Mouse (Mus musculus): ENCODE data around the gene Rsrc2. TPM values are rescaled to one million over a fixed set of nuclear protein-coding genes. Genes with fewer than 3 reads are reported as not detected.
"Not testable (repeated sequence)": the region's sequence is repeated elsewhere in the genome, so short reads cannot be mapped to it uniquely, and the experiment has no call there.

Rsrc2 gene
- polyA plus RNA-seq, 1 experiment from 2014 or later: 35.2 TPM

DNA sequence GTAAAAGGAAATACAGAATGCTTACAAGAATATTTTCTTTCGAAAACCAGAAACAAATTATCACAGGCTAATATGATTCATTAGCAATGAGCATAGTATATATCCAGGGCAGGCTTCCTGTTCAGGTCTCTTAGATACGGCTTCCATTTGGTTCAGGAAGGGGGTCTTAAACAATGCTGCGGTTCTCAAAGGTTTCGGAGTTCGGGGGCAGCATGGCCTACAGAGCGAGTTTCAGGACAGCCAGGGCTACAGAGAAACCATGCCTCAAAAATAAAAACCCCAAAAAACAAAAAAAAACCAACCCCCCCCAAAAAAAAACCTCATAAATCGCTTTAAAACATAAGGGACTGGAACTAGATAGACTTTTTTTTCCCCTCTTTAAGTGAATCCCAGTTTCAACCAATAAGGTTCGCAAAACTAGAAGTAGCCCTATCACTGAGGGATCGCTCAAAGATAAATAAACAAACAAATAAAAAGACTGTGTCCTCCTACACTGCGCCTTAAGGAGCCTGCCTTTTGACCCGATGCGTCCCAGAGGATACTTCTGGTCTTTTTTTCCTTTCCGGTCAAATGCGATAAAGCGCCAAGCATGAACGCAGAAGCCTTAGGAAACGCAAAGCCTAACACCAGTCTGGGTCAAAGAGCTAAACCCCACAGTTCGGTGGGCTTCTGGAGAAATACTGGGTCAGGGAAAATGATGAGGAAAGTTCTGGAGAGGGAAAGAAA is 712 bp downstream of the Rsrc2 start:
- peak; percentile 7; the same call in 1 of the 2 replicates for ATAC-seq (ENCODE audit: low read depth)
- H3K27ac ChIP-seq (ENCODE audit: low read length): peak overlapping the region; percentile 99
- H3K36me3 ChIP-seq (ENCODE audit: control insufficient read depth, insufficient read depth): peaks cover 14% of the 10 kb centered on the region
- H3K4me1 ChIP-seq (ENCODE audit: control insufficient read depth, low read depth, low read length): peaks cover 35% of the 10 kb centered on the region
- no peaks in the 10 kb centered on the region for H3K27me3 ChIP-seq (ENCODE audit: control insufficient read depth, insufficient read depth, low read depth, low read length)
- H3K9me3 ChIP-seq (replicated peaks; ENCODE audit: control insufficient read depth, low read length): no peaks in the 10 kb centered on the region
- H3K4me3 ChIP-seq (ENCODE audit: low read depth, low read length): peak overlapping the region; percentile 88
- peak overlapping the region; percentile 91 for H3K4me2 ChIP-seq (ENCODE audit: low read depth, low read length)
- H3K9ac ChIP-seq (ENCODE audit: low read depth, low read length): peak overlapping the region; percentile 80
- WGBS (ENCODE audit: insufficient replicate concordance): under 1% methylated on average over 18 of the region's 18 CpGs

DNA sequence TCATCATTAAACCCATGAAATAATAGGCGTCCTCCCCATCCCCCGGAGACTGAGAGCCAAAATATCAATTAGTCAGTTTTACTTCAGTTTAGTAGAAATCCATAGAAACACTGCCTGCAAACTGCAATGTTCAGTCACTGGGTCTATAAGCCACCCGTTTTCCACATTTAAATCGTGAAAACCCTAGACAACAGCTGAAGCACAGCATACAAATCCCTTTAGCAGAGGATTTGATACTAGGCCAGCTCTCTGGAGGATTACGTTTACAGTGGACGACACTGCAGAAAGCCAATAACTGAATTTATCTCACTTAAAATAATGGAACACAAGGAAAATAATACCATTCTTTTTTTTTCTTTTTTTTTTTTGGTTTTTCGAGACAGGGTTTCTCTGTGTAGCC is 1.6 kb downstream of the Rsrc2 start:
- Histone ChIP-seq H3K27ac (ENCODE audit: low read length) (peak overlapping the region; percentile 53; the same call in 1 of the 2 replicates), H3K36me3 (ENCODE audit: control insufficient read depth, insufficient read depth) (peaks cover 22% of the 10 kb centered on the region), H3K9ac (ENCODE audit: low read depth, low read length) (peak overlapping the region; percentile 80), H3K4me2 (ENCODE audit: low read depth, low read length) (peak overlapping the region; percentile 91), H3K4me3 (ENCODE audit: low read depth, low read length) (peak overlapping the region; percentile 88), H3K4me1 (ENCODE audit: control insufficient read depth, low read depth, low read length) (peaks cover 32% of the 10 kb centered on the region), H3K9me3 (replicated peaks; ENCODE audit: control insufficient read depth, low read length) (no peaks in the 10 kb centered on the region), H3K27me3 (ENCODE audit: control insufficient read depth, insufficient read depth, low read depth, low read length) (no peaks in the 10 kb centered on the region)
- no peak for ATAC-seq (ENCODE audit: low read depth)
- 22% methylated on average over 7 of the region's 7 CpGs for WGBS (ENCODE audit: insufficient replicate concordance)

DNA sequence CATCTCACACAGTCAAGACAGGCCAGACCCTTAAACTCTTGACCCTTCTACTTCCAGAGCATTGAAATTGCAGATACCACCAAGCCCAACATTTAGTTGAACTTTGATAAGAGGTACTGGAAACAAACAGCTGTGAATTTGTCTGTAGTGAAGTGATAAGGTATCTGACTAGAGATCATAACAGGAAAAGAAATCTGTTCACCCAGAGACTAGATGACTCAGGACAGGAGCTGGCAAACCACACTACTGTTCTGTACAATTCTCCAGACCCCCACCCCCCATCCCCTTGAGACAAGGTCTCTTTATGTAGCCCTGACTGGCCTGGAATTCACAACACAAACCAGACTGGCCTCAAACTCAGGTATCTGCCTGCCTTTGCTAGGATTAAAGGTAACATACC is 3.0 kb downstream of the Rsrc2 start:
- peaks cover 27% of the 10 kb centered on the region for H3K36me3 ChIP-seq (ENCODE audit: control insufficient read depth, insufficient read depth)
- peak overlapping the region; percentile 18; the same call in 1 of the 2 replicates for H3K4me3 ChIP-seq (ENCODE audit: low read depth, low read length)
- no peaks in the 10 kb centered on the region for H3K27me3 ChIP-seq (ENCODE audit: control insufficient read depth, insufficient read depth, low read depth, low read length)
- peaks cover 23% of the 10 kb centered on the region for H3K4me1 ChIP-seq (ENCODE audit: control insufficient read depth, low read depth, low read length)
- 0 out of 2 replicates have a peak overlapping the region, but pooled peaks have one; percentile 15 for H3K27ac ChIP-seq (ENCODE audit: low read length)
- peak overlapping the region; percentile 13; the same call in 1 of the 2 replicates for H3K9ac ChIP-seq (ENCODE audit: low read depth, low read length)
- peak overlapping the region; percentile 39 for H3K4me2 ChIP-seq (ENCODE audit: low read depth, low read length)
- ATAC-seq (ENCODE audit: low read depth): no peak
- H3K9me3 ChIP-seq (replicated peaks; ENCODE audit: control insufficient read depth, low read length): no peaks in the 10 kb centered on the region

- no peak for ATAC-seq (ENCODE audit: low read depth)
- Histone ChIP-seq H3K9ac (ENCODE audit: low read depth, low read length) (no peak overlapping the region), H3K4me3 (ENCODE audit: low read depth, low read length) (no peak overlapping the region), H3K27ac (ENCODE audit: low read length) (no peak overlapping the region), H3K9me3 (replicated peaks; ENCODE audit: control insufficient read depth, low read length) (no peaks in the 10 kb centered on the region), H3K27me3 (ENCODE audit: control insufficient read depth, insufficient read depth, low read depth, low read length) (no peaks in the 10 kb centered on the region), H3K4me1 (ENCODE audit: control insufficient read depth, low read depth, low read length) (peaks cover 16% of the 10 kb centered on the region), H3K36me3 (ENCODE audit: control insufficient read depth, insufficient read depth) (peaks cover 41% of the 10 kb centered on the region), H3K4me2 (ENCODE audit: low read depth, low read length) (no peak overlapping the region)
- WGBS (ENCODE audit: insufficient replicate concordance): 81% methylated on average over 2 of the region's 2 CpGs
Observed at GRCm38 (mm10) chr5:123744358-123744757, 4.9 kb downstream of the Rsrc2 start.

DNA sequence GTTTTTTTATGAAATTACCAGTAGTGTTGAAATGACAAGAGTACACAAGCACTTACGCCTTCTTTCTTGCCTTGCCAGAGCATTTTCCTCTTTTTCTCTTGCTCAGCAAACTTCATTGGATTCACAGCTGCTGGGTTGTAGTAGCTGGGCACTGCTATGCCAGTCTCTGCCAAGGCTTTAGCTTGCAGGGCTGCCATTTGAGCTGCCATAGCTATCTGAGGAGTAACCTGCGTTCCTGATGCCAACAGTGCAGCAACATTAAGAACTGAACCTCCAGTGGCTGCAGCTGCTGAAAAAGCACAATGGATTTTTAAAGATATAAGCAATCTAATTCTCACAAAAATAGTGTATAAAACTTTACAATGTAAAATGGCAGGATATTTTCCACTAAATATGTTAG is 18.2 kb downstream of the Rsrc2 start:
- Histone ChIP-seq H3K4me1 (ENCODE audit: control insufficient read depth, low read depth, low read length) (no peaks in the 10 kb centered on the region), H3K4me3 (ENCODE audit: low read depth, low read length) (no peak overlapping the region), H3K9me3 (replicated peaks; ENCODE audit: control insufficient read depth, low read length) (no peaks in the 10 kb centered on the region), H3K27ac (ENCODE audit: low read length) (no peak overlapping the region), H3K36me3 (ENCODE audit: control insufficient read depth, insufficient read depth) (peaks cover 57% of the 10 kb centered on the region), H3K4me2 (ENCODE audit: low read depth, low read length) (no peak overlapping the region), H3K9ac (ENCODE audit: low read depth, low read length) (no peak overlapping the region), H3K27me3 (ENCODE audit: control insufficient read depth, insufficient read depth, low read depth, low read length) (no peaks in the 10 kb centered on the region)
- WGBS (ENCODE audit: insufficient replicate concordance): 89% methylated on average over 2 of the region's 2 CpGs
- no peak for ATAC-seq (ENCODE audit: low read depth)

DNA sequence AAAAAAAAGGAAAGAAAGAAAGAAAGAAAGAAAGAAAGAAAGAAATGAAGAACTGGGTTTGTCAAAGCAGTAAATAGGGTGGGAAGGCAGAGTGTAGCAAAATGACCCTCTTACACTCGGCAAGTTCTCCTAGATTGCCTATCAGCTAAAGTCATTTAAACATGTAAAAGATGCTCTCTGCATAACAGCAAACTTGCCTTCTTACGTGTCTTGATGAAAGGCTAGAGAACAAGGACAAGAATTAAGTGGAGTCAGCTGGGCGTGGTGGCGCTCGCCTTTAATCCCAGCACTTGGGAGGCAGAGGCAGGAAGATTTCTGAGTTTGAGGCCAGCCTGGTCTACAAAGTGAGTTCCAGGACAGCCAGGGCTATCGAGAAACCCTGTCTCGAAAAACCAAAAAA is 25.4 kb downstream of the Rsrc2 start:
- not testable (repeated sequence) for H3K27me3 ChIP-seq (ENCODE audit: control insufficient read depth, insufficient read depth, low read depth, low read length); H3K4me2 ChIP-seq (ENCODE audit: low read depth, low read length); ATAC-seq (ENCODE audit: low read depth); H3K9me3 ChIP-seq (replicated peaks; ENCODE audit: control insufficient read depth, low read length); H3K36me3 ChIP-seq (ENCODE audit: control insufficient read depth, insufficient read depth); H3K9ac ChIP-seq (ENCODE audit: low read depth, low read length); H3K27ac ChIP-seq (ENCODE audit: low read length); H3K4me3 ChIP-seq (ENCODE audit: low read depth, low read length); H3K4me1 ChIP-seq (ENCODE audit: control insufficient read depth, low read depth, low read length)
- WGBS (ENCODE audit: insufficient replicate concordance): 77% methylated on average over 7 of the region's 7 CpGs

GRCm38 (mm10) chr5:123720328-123721311 is 28.6 kb downstream of the Rsrc2 start, which contains the start of gene Zcchc8:
Gene Zcchc8 (minus strand): TSS chr5:123721100.
- Histone ChIP-seq H3K9ac (ENCODE audit: low read depth, low read length) (peak within 1 kb of the TSS; percentile 95), H3K4me2 (ENCODE audit: low read depth, low read length) (peak within 1 kb of the TSS; percentile 80), H3K9me3 (replicated peaks; ENCODE audit: control insufficient read depth, low read length) (no peaks in the 10 kb centered on the region), H3K4me3 (ENCODE audit: low read depth, low read length) (peak within 1 kb of the TSS; percentile 97), H3K27ac (ENCODE audit: low read length) (peak within 1 kb of the TSS; percentile 91), H3K36me3 (ENCODE audit: control insufficient read depth, insufficient read depth) (peaks cover 6% of the 10 kb centered on the region), H3K4me1 (ENCODE audit: control insufficient read depth, low read depth, low read length) (peaks cover 18% of the 10 kb centered on the region), H3K27me3 (ENCODE audit: control insufficient read depth, insufficient read depth, low read depth, low read length) (no peaks in the 10 kb centered on the region)
- peak; percentile 100 for ATAC-seq (ENCODE audit: low read depth)
- WGBS (ENCODE audit: insufficient replicate concordance): under 1% methylated on average over 83 of the region's 83 CpGs

DNA sequence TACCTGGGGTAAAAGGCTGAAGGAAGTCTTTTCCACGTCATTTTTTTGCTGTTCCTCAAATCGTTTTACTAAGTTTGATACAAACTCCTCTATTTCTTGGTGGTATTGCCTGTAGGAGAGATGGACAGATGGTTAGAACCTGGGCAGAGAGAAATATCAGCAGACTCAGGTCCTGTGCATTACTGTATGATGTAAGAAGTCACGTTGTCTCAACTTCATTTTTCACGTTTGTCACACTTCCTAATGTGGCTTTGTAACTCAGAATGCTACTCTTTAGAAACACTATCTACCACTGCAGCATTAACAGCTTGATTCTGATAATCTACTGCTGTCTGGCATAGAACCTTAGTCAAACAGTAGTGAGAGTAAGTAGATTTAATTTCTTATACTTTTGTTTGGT is 34.6 kb downstream of the Rsrc2 start:
- no peak overlapping the region for H3K9ac ChIP-seq (ENCODE audit: low read depth, low read length)
- WGBS (ENCODE audit: insufficient replicate concordance): 47% methylated on average over 4 of the region's 4 CpGs
- no peaks in the 10 kb centered on the region for H3K27me3 ChIP-seq (ENCODE audit: control insufficient read depth, insufficient read depth, low read depth, low read length)
- no peak overlapping the region for H3K4me2 ChIP-seq (ENCODE audit: low read depth, low read length)
- no peaks in the 10 kb centered on the region for H3K9me3 ChIP-seq (replicated peaks; ENCODE audit: control insufficient read depth, low read length)
- no peak overlapping the region for H3K27ac ChIP-seq (ENCODE audit: low read length)
- peaks cover 18% of the 10 kb centered on the region for H3K4me1 ChIP-seq (ENCODE audit: control insufficient read depth, low read depth, low read length)
- peaks cover 50% of the 10 kb centered on the region for H3K36me3 ChIP-seq (ENCODE audit: control insufficient read depth, insufficient read depth)
- no peak overlapping the region for H3K4me3 ChIP-seq (ENCODE audit: low read depth, low read length)
- no peak for ATAC-seq (ENCODE audit: low read depth)

Measured in liver, embryonic 16.5 days (tissue).